Mouse (Mus musculus) left cerebral cortex, postnatal 10 days (tissue): ENCODE data around the gene Gm49355. TPM values are rescaled to one million over a fixed set of nuclear protein-coding genes. Genes with fewer than 3 reads are reported as not detected.

Experiments
- DNase-seq, 2 experiments: peaks; one replicate each; pipeline ENCODE4 v3.0.0; 2021 to 2022; ENCODE audit warnings: low spot score in 2 of 2, mixed read lengths in 1 of 2; ENCODE audit errors: extremely low spot score in 1 of 2
- intact Hi-C: fragments of 180-260 bp; cut with DNase I; formaldehyde crosslinking; loops from one replicate; pipeline ENCODE4 v1.15.1; 2025
- total RNA-seq, 2 experiments: library from RNA; stranded (reverse); gene quantifications; 2 replicates each; pipeline ENCODE4 v1.2.3; 2021

Gene Gm49355
- total RNA-seq, 2 experiments from 2014 or later: not detected

DNA sequence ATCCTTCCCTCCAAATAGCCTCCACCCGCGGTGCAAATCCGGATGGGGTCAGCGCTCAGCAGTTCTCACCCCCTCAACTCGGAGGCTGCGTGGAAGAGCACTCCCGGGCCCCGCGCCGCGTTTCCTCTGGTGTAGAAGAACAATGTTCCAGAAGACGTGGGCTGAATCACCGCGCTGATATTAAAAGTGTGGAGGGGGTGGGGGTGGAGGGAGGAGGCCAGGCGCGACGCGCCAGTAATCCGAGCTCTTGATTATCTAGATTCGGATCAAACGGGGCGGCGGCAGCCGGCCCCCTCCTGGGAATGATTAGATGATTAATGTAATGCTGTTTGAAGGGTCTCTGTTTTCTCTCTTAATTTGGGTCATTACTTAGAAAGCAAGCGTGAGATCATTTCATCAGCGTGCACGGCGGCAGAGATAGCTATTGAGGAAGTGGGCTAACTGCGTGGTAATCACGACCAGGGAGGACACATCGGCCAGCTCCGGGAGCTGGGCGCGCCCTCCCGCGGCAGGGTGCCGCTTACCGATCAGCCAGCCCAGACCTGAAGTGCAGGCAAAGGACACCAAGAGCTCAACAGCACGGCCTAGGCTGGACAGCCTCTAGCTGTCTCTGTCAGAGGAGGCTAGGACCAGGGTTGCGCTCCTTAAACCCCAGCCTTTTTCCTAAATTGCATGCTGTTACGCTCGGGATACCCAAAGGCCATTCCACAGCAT lies 57.5 kb downstream of the Gm49355 start:
- no peak for DNase-seq
- intact Hi-C loops: no loop called here

DNA sequence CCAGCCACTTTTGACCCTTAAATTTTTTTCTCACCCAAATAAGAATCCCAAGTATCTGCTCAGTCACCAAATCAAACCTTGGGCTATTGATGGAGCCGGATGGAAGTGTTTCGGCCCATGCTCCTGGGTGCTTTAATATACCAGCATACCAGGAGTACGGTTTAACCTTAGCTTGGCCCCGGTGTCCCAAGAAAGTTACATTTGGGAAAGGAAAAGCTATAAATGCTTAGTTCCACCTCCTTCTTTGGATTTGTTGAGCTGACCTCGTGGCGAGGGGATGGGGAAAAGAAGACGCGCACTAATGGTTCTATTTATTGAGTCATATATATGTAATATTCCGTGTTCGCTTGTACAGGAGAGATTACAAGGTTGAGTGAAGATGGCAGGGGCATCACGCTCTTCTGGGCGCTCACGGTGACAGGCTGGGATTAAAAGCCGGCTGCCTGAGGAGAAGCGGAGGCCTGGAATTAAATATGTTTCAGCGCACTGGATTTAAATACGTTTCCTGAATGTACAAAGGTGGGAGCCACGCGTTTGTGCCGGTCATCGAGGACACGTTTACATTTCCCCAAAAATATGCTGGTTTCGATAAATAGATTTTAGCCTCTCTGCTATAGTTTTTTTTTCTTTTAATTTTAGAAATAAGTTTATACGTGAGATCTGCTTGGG lies 58.1 kb downstream of the Gm49355 start:
- intact Hi-C loops: no loop called here
- no peak for DNase-seq

DNA sequence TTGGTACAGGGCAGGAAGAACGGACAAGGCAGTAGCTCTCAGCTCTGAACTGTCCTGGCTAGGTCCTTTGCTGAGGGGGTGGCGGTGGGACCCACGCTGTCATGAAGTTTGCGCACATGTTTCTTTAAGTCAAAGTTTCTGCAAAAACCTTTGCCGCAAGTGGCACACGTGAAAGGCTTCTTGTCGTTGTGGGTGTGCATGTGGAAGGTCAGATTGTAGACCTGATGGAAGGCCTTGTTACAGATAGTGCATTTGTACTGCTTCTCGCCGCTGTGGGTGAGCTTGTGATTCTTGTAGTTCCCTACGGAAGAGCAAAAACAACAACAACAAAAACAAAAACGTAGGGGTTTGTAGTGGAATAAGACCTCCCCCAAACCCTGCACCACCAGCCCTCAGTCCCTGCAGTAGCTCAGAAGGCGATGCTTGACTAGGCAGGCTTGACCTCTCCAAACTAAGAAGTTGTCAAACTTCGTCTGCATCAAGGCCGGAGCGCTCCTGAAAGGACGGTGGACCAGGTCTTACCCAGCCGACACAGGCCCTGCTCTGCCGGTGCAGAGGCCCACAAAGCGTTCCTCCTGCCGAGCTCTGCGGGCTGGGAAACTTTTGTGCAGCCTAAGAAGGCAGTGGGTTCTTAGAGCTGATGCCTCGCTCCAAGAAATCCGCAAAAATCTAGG lies 58.8 kb downstream of the Gm49355 start:
- no peak for DNase-seq
- intact Hi-C loops: no loop called here

DNA sequence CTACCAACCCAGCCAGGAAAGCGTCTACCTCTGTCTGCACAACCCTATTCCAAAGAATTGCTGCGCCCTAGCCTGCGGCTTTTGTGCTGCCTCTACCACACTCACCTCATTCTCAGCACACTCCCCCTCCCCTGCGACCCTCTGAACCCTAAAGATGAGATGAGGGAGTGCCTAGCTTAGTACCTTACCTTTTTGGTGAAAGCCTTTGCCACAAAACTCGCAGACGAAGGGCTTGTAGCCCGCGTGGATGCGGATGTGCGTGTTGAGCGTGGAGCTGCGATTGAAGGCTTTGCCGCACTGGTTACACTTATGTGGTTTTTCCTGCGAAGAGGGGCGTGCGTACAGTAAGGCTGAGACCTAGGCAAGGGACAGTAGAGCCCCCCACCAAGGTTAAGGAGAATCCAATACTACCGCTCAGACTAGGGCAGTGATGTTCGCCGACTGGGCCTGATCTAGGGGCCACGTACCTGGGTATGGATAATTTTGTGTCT lies 59.7 kb downstream of the Gm49355 start:
- no peak for DNase-seq
- intact Hi-C loops: no loop called here

DNA sequence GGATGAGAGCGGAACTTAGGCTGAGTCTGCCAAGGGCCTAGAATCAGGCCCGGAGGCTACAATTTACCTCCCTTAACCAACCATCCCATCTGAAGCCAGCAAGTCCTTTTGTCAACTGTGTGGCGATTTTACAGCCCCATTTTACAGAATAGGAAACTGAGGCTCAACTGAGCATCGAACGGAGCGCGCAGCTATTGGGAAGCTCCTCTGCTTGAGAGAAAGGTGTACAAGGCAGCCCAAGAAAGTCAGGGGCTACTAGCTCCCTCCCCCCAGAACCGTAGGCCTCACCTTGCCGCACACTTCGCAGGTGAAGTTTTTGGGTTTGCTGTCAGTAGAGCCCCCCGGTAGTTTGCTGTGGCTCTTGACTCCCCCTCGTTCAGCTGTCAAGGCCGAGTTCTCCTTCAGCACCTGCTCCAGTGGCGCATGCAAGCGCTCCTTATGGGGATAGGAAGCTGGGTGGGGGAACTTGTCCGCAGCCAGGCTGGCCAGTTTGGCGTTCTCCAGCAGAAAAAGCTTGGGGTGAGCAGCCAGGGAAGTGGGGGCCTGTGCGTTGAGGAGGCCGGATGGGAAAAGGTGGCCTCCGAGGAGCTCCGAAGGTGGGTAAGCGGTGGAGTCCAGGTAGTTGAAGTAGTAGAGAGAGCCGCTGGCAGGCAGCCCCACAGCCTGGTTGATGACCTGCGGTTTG lies 60.4 kb downstream of the Gm49355 start:
- intact Hi-C loops: no loop called here
- DNase-seq: no peak

DNA sequence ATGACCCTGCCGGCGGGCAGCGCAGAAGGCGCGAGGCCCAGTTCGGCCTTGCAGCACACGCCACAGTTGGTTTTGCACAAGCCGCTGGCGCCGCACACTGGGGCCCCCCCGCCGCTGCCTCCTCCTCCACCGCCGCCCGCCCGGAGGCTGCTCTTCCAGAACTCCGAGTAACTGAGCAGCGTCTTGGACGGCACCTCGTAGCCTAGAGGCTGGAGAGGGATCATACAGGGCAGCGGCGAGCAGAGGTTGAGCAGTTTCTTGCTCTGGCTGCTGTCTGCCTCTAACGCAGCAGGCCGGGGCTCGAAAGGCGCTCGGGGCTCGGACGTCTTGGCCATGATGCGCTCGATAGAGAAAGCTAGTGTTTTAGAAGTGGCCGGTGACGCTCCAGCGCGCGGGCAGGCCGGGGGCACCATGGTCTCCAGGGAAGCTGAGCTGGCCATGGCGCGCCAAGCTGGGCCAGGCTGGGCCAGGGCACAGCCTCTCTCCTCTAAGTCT lies 61.0 kb downstream of the Gm49355 start:
- DNase-seq: peak in 1 of 2 experiments; percentile 53
- intact Hi-C loops: no loop called here

DNA sequence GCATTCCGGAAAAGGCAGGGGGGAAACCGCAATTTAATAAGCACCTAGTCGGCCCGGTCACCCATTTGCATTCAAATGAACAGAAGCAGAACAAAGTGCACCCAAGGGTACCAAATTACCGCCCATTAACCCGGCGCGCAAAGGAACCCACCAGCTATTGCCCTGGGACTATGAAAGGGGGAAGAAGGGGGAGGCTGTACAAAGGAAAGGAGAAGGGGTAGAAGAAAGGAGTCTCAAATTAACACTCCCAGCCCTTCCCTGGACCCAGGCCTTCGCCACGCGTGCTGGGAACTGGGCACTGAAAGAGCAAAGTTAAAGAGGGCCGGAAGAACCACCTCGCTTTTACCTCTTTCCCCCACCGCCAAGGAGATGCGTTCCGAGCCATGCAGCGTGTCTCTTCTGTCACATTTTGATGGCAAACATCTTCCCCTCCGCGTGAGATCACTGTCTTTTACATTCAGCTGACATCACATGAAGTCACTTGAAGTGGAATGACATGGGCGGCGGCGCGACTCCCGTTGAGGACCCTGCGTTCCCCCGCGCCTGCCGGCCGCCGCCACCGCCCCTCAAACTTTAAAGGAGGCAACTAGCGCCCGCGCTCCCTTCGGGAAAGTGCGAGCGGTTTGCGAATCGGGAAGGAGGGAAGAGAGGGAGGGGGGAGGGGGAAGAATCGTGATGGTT lies 61.6 kb downstream of the Gm49355 start:
- no peak for DNase-seq
- intact Hi-C loops: no loop called here

DNA sequence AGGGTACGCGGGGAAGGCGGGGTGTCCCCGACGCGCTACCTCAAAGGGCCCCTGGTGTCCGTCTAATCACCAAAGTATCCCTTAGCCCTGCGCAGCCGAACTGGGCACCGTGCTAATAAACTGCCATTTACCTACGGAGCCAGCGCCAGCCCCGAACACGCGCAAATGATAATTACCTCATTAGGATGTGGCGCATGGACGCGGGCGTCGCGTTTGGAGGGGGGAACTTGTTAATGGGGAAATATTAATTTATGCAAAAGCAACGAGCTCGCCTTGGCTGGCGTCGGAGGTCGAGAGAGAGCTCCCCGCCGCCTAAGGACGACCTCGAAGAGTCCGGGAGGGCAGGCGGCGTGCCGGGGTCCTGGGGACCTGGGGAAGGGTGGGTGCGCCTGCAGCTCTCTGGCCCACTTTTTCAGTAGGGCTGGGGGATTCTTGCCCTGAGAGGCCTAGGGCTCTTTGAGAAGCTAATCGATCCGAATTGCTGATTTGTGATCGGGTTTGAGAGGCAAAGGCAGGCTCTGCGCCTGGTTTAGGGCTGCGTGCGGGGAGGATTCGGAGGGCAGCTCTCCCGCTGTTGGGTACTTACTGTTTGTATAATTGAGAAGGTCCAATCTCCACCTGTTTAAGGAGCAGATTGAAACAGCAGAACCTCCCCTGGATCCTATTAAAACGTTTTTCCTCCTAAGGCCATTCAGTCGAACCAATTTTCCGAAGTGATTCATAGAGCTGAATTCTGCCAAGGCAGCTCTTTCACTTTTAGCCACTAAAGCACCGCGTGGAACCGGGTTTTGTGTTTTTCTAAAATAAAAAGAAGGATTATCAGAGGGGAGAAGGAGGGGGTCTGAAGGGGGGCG lies 62.5 kb downstream of the Gm49355 start:
- DNase-seq: no peak
- intact Hi-C loops: no loop called here

DNA sequence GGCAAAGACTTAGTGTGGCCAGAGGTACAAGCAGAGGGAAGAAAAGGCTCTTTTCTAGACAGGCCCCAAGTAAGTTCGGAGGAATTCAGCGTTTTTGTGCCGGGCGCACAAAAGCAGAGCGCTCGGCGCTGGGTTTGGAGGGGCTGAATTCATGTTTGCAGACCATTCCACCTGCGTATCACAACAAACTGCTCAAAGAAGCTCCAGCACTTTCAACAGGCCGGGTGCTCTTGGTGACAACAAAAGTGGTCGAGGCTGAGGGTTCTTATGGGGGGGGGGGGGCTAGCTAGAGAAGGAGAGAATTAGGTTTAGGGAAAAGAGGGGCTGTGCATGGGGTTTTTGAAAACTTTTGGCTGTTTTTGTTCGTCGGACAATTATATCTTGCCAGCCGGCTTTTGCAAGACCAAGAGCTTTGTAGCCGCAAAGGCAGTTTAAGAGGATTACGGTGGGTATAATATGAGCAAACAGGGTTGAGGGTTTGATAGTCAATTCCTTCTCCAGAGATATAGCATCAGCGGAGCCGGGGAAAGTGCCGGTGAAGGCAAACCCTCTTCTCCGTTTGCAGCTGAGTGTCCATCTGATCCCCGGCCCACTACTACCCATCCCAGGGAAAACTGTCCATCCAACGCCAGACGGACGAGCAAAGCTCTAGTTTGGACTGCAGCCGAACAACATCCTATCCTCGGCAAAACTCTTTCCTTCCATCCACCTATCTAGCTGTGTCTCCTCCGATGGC lies 63.3 kb downstream of the Gm49355 start:
- intact Hi-C loops: no loop called here

DNA sequence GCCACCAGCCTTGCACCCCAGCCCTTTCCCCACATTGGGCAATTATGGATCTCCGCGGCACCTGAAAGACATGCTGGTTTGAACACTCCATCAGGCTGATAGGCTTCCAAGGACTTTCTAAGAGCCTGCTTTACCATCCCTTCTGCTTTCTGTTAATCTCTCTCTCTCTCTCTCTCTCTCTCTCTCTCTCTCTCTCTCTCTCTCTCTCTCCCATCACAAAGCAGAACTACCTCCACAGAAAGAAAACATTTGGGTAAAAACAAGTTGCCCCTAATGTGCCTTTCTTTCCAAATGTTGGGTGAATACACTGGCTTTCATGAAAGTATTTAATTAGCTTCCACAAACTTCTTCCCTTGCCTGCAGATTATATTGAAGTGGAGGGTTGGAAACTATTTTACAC lies 64.3 kb downstream of the Gm49355 start, which contains the start of gene Fezf2:
Gene Fezf2, minus strand, starts transcription at position 101 of the 400 bp plus-strand sequence.
- no peak for DNase-seq
- intact Hi-C loops: no loop called here

More for the DNA sequence above, 63.3 kb downstream of the Gm49355 start:
- DNase-seq: no peak

DNA sequence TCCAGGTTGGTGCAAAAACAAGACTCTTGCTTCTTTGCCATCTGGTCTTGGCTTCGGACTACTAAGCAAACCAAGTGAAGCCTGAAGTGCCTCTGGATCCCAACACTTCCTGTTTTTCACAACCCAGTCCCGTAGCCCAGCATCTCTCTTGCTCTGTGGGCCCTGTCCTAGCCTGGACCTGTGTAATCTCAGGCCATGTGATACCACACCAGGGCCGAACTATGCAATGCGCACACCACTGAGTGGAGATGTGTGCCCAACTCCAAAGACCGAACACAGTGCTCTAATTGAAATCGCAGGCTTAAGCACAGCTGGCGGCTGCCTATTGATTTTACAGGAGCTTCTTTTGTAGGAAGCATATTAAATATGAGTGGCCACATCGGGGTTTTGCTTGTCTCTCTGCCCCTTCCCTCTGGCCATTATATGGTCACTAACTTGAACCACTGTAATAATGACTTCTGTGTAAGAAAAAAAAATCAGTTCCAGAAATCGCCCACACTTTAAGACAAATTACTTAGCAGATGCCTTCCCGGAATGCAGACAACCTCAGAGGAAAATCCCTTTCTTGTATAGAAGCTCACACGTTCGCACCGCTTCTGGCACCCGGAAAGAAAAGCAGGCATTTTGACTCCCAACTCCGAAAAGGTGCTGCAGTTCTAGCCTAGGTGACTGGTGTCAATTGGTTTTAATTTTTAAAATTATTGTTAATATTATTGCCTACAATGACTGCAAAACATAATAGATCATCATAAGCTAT lies 65.7 kb downstream of the Gm49355 start:
- no peak for DNase-seq
- intact Hi-C loops: no loop called here

DNA sequence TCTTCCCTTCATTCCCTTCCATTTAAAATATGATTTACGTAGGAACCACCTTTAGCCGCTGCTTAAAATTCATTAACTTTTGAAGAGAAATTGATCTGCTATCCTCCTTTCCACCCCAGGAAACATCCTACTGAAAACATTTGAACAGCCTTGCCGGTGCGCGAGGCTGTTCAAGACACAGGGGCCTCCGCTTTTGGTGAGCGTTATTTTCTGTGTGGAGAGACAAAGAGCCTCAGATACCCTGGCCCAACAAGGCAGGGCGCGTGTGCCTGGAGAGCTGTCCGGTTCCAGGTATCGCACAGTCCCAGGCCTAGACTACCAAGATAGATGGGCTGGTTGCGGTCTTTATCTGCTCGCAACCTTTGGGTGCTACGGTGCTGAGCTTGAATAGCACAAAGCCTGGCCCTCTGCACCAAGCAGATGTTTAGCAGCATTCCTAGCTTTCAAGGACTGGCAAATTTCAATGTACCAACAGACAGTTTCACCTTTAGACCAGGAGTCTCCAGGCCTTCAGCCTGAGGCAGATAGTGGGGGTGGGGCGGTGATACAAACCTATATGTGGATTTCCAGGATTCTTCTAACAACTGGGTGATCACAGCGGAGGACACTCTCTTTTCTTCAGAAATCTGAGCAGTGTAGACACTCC lies 66.6 kb downstream of the Gm49355 start:
- intact Hi-C loops: no loop called here
- DNase-seq: no peak
